Mouse (Mus musculus) CH12.LX (cell line): ENCODE results near the gene Gm3424.
"Not testable (repeated sequence)": the region's sequence is repeated elsewhere in the genome, so short reads cannot be mapped to it uniquely, and the experiment has no call there.

Experiments used
- CTCF ChIP-seq, 2 experiments: IDR thresholded peaks in 1 of 2; conservative IDR thresholded peaks in 1 of 2; 2 replicates each; pipeline ENCODE4 v1.5.1; 2011 to 2012; ENCODE audit warnings: low read depth in 2 of 2, low read length in 2 of 2, improper control_type of control experiment in 1 of 2, inconsistent platforms in 1 of 2, mild to moderate bottlenecking in 1 of 2, moderate library complexity in 1 of 2
- EP300 ChIP-seq: IDR thresholded peaks from 2 replicates; pipeline ENCODE4 v1.6.1; 2011; ENCODE audit warnings: low read length, improper control_type of control experiment
- JUND ChIP-seq: conservative IDR thresholded peaks from 2 replicates; pipeline ENCODE4 v1.6.1; 2011; ENCODE audit warnings: low read depth, low read length, improper control_type of control experiment
- MEF2A ChIP-seq: IDR thresholded peaks from 2 replicates; pipeline ENCODE4 v1.6.1; 2014; ENCODE audit warnings: low read depth, mild to moderate bottlenecking, inconsistent platforms, low read length, improper control_type of control experiment, borderline replicate concordance
- MXI1 ChIP-seq: IDR thresholded peaks from 2 replicates; pipeline ENCODE4 v1.6.1; 2011; ENCODE audit warnings: mild to moderate bottlenecking, low read depth, low read length, improper control_type of control experiment
- NRF1 ChIP-seq: IDR thresholded peaks from 2 replicates; pipeline ENCODE4 v1.6.1; 2014; ENCODE audit warnings: low read depth, mild to moderate bottlenecking, inconsistent platforms, low read length, improper control_type of control experiment, moderate library complexity
- RAD21 ChIP-seq: IDR thresholded peaks from 2 replicates; pipeline ENCODE4 v1.6.1; 2011; ENCODE audit warnings: low read depth, mild to moderate bottlenecking, low read length, improper control_type of control experiment, moderate library complexity

DNA sequence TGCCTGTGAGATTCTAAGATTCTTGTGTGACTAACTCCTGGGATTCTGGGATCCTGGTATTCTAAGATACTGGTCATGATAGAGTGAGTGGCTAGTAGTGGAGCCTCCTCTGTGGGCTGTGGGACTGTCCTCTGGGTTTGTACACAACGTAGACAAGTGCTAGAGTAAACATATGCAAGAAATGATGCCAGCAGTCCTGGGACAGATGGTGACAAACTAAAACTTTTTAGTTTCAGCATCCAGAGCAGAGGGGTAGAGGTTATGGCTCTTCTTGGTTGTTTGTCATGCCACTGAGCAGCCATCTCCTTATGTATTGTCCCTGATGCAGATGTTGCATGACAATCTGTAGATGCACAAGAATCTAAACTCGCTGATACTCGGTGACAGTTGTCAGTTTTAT is 25.8 kb upstream of the Gm3424 start:
- TF ChIP-seq NRF1; CTCF (conservative IDR thresholded peaks at IDR 0.05 in 1 of 2, IDR thresholded peaks at IDR 0.05 in 1 of 2; ENCODE audit: low read depth in 2 of 2, low read length in 2 of 2); MXI1; MEF2A; RAD21; JUND; EP300: not testable (repeated sequence)
